Mouse (Mus musculus) NIH3T3 (cell line): ENCODE measurements around the gene Morc2a.
A peak's percentile ranks its signal among the peaks of the same experiment; 100 is the strongest.
"Not testable (repeated sequence)": the region's sequence is repeated elsewhere in the genome, so short reads cannot be mapped to it uniquely, and the experiment has no call there.

Source experiments
- DNase-seq: peaks from one replicate; pipeline ENCODE4 v3.0.0-alpha.2; 2012; ENCODE audit warnings: low read depth

Morc2a gene

GRCm38 (mm10) chr11:3648964-3649841 lies at the start of gene Morc2a:
Gene Morc2a (plus strand): TSS chr11:3649191.
- DNase-seq = peak; percentile 99

- peak; percentile 30 for DNase-seq
Measured at GRCm38 (mm10) chr11:3601966-3602365, 47.0 kb upstream of the Morc2a start.

GRCm38 (mm10) chr11:3602687-3603086 lies 46.3 kb upstream of the Morc2a start:
- DNase-seq = peak; percentile 38

GRCm38 (mm10) chr11:3606456-3606855 lies 42.5 kb upstream of the Morc2a start:
- DNase-seq = no peak

- DNase-seq = no peak
Measured at GRCm38 (mm10) chr11:3615576-3615975, 33.4 kb upstream of the Morc2a start.

- peak; percentile 68 for DNase-seq
Measured at GRCm38 (mm10) chr11:3622826-3623225, 26.2 kb upstream of the Morc2a start.

GRCm38 (mm10) chr11:3624391-3625027 lies 24.5 kb upstream of the Morc2a start:
- DNase-seq = peak; percentile 58

GRCm38 (mm10) chr11:3628999-3629491 lies 19.9 kb upstream of the Morc2a start:
- no peak for DNase-seq

GRCm38 (mm10) chr11:3633269-3633668 lies 15.7 kb upstream of the Morc2a start:
- DNase-seq = not testable (repeated sequence)

- DNase-seq = peak; percentile 20
Measured at GRCm38 (mm10) chr11:3647688-3648087, 1.3 kb upstream of the Morc2a start.

GRCm38 (mm10) chr11:3648305-3648963 lies 557 bp upstream of the Morc2a start:
- DNase-seq = peak; percentile 59

- DNase-seq = no peak
Measured at GRCm38 (mm10) chr11:3650141-3650540, 1.1 kb downstream of the Morc2a start.

- DNase-seq = no peak
Measured at GRCm38 (mm10) chr11:3661964-3662363, 13.0 kb downstream of the Morc2a start.

- DNase-seq = no peak
Measured at GRCm38 (mm10) chr11:3667506-3667905, 18.5 kb downstream of the Morc2a start.

- peak; percentile 76 for DNase-seq
Measured at GRCm38 (mm10) chr11:3668768-3669167, 19.8 kb downstream of the Morc2a start.

GRCm38 (mm10) chr11:3669849-3670248 lies 20.9 kb downstream of the Morc2a start:
- peak; percentile 84 for DNase-seq

GRCm38 (mm10) chr11:3671000-3671628 lies 22.1 kb downstream of the Morc2a start:
- peak; percentile 44 for DNase-seq

- DNase-seq = peak; percentile 83
Measured at GRCm38 (mm10) chr11:3674545-3674944, 25.6 kb downstream of the Morc2a start.

- no peak for DNase-seq
Measured at GRCm38 (mm10) chr11:3676423-3676822, 27.4 kb downstream of the Morc2a start.

- peak; percentile 41 for DNase-seq
Measured at GRCm38 (mm10) chr11:3677204-3677603, 28.2 kb downstream of the Morc2a start.

GRCm38 (mm10) chr11:3679771-3680170 lies 30.8 kb downstream of the Morc2a start:
- DNase-seq = no peak

- no peak for DNase-seq
Measured at GRCm38 (mm10) chr11:3683696-3684095, 34.7 kb downstream of the Morc2a start.
